Mouse (Mus musculus) B cell, adult (primary cell): ENCODE data around the gene Olfr1295. TPM values are rescaled to one million over a fixed set of nuclear protein-coding genes. Genes with fewer than 3 reads are reported as not detected.

Experiments
- total RNA-seq: library from RNA; stranded (reverse); gene quantifications from 4 replicates; pipeline ENCODE4 v1.2.4, GENCODE M21; 2023; ENCODE audit not compliant: inconsistent age

Olfr1295 gene
- total RNA-seq: not detected in 4 replicates

GRCm38 (mm10) chr2:111569581-111569980, at the start of gene Olfr1295:
Gene Olfr1295, minus strand, starts transcription at chr2:111569681.

GRCm38 (mm10) chr2:111540191-111540590, 29.3 kb downstream of the Olfr1295 start, which contains the start of gene Olfr1294:
Gene Olfr1294, minus strand, starts transcription at chr2:111540291.

GRCm38 (mm10) chr2:111524903-111525302, 44.6 kb downstream of the Olfr1295 start, which contains the start of gene Olfr1293-ps:
Gene Olfr1293-ps, plus strand, starts transcription at chr2:111525203.

Other genes with a start within 250 kb of the Olfr1295 start
- gene Olfr1281, start 243.2 kb downstream of the Olfr1295 start, total RNA-seq: not detected in 4 replicates
- not detected in 4 replicates for gene Olfr1282, start 233.6 kb downstream of the Olfr1295 start, total RNA-seq
- not detected in 4 replicates for gene Olfr1283, start 202.9 kb downstream of the Olfr1295 start, total RNA-seq
- gene Olfr1284, start 194.2 kb downstream of the Olfr1295 start, total RNA-seq: not detected in 4 replicates
- not detected in 4 replicates for gene Olfr1286, start 146.6 kb downstream of the Olfr1295 start, total RNA-seq
- not detected in 4 replicates for gene Olfr1287, start 120.5 kb downstream of the Olfr1295 start, total RNA-seq
- gene Olfr1288, start 95.6 kb downstream of the Olfr1295 start, total RNA-seq: not detected in 4 replicates
- not detected in 4 replicates for gene Olfr1289, start 88.9 kb downstream of the Olfr1295 start, total RNA-seq
- not detected in 4 replicates for gene Olfr1290, start 75.9 kb downstream of the Olfr1295 start, total RNA-seq
- not detected in 4 replicates for gene Olfr1291-ps1, start 72.5 kb downstream of the Olfr1295 start, total RNA-seq
- gene Olfr1293-ps, start 44.5 kb downstream of the Olfr1295 start, total RNA-seq: not detected in 4 replicates
- not detected in 4 replicates for gene Olfr1294, start 29.4 kb downstream of the Olfr1295 start, total RNA-seq
- not detected in 4 replicates for gene Olfr1297, start 56.8 kb upstream of the Olfr1295 start, total RNA-seq
- not detected in 4 replicates for gene Olfr1298, start 79.5 kb upstream of the Olfr1295 start, total RNA-seq
- not detected in 4 replicates for gene Olfr1299, start 91.7 kb upstream of the Olfr1295 start, total RNA-seq
- gene Olfr1301, start 181.3 kb upstream of the Olfr1295 start, total RNA-seq: not detected in 4 replicates
- gene Olfr1302, start 207.7 kb upstream of the Olfr1295 start, total RNA-seq: not detected in 4 replicates